Mouse (Mus musculus) neutrophil, adult 59 days (primary cell): ENCODE measurements around the gene Cldn7. TPM values are rescaled to one million over a fixed set of nuclear protein-coding genes. Genes with fewer than 3 reads are reported as not detected.

ENCODE experiments used
- total RNA-seq, 2 experiments: library from RNA; stranded (reverse); gene quantifications; 1 replicate in 1 of 2; 2 replicates in 1 of 2; pipeline ENCODE4 v1.2.4; 2023

The Cldn7 gene
- not detected for total RNA-seq

DNA sequence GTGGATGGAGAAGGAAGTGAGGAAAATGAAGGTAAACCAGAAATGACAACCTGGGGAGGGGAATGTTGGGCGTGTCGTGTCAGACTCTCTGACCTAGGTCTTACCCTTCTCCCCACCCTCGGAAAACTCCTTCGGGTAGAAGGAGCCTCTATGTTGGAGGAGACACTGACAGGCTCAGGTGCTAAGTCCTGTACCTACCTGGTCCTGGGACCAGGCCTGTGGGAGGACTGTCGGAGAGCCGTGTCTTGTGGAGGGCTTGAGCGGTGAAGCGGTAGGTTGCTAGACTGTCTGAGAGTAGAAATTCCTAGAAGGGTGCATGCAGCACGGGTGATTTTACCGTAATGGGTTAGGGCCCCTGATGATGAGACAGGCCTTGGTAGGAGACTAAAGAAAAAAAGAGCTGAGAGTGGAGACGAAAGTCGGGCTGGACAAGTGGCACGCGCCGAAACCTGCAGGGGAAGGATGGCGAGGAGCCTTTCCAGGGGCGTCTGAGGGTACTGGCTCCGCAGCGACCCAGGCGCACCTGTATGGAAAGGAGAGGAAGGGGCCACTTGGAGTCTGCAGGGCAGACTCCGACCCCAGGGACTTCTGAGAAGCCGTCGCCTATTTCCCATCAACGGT, at the start of gene Cldn7:
Gene Cldn7, plus strand, starts transcription at position 130 of the 621 bp plus-strand sequence.

DNA sequence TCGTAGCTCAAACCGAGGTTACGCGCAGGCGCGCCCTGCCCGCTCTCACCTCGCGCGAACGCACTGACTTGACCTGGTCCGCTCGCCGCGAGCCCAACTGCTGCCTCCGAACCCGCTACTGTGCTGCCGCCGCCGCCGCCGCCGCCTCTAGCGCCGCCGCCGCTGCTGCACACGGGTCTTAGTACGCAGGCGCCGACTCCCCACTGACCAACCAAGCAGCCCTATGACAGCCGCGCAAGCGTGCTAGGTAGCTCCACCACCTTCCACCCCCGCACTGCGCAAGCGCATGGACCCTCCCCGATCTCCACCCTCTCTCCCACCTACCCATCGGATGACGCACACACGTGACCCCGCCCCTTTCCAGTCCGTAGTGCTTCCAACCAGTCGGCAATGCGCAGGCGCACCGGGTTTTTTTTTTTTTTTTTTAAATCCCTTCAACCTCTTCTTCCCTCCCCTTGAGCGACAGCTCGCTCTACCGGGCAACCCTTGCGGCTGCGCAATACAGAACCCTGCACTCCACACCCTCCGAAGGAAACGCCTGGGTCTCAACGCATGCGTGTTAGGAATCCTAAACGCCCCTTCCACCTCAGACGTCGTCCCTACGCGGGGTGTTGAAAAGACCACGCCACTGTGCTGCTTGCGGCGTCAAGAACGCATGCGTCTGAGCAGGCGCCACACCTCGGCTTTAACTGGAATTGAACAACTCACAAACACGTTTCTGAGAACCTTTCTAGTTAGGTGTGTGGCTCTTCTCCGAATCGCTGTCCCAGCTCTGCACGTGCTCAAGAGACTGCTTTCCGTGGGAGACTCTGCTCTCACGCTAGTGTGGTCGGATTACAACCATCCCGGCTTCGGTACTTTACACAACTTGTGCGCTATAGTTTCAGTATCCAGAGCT, 43.2 kb upstream of the Cldn7 start, which contains the start of gene Eif5a:
Gene Eif5a, minus strand, starts transcription at position 845 of the 898 bp plus-strand sequence.

GRCm38 (mm10) chr11:69935137-69935879, 29.3 kb upstream of the Cldn7 start, which contains the start of gene Ybx2:
Gene Ybx2 (plus strand): TSS chr11:69935796.

DNA sequence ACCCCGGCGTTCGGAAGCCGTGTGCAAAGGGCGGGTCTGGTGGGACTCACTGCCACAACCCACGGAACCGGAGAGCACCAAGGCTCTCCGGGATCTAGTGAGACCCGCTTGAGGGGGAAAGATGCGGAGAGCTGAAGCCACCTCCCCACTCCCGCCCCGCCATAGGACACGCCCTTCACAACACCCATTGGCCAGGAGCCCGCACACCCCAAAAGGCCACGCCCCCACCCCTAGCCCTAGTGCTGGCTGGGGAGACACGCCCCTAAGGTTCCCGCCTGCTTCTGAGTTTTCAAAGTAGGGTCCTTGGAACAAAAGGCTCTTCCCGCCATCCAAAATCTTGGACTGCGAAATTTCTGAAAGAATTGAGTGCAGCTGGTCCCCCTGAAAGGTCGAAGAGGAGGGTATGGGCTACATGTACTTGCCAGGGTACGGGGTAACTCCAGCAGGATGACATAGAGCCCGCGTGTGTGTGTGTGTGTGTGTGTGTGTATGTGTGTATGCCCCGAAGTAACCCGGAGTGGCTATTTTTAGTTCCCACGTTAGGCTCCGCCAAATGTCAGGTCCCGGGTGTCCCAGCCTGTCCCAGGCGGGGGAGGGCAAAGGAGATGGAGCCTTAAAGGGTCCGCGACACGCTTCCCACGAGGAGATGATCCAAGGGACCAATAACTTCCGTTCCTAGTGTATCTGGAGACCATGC, 16.4 kb upstream of the Cldn7 start, which contains the start of gene Slc2a4:
Gene Slc2a4, minus strand, starts transcription at position 123 of the 697 bp plus-strand sequence.

GRCm38 (mm10) chr11:69981141-69981762, 16.7 kb downstream of the Cldn7 start, which contains the start of gene Ctdnep1:
Gene Ctdnep1 (plus strand): TSS chr11:69981156.

GRCm38 (mm10) chr11:69982225-69982624, 17.6 kb downstream of the Cldn7 start, which contains the start of gene Elp5:
Gene Elp5 (minus strand): TSS chr11:69982517.

DNA sequence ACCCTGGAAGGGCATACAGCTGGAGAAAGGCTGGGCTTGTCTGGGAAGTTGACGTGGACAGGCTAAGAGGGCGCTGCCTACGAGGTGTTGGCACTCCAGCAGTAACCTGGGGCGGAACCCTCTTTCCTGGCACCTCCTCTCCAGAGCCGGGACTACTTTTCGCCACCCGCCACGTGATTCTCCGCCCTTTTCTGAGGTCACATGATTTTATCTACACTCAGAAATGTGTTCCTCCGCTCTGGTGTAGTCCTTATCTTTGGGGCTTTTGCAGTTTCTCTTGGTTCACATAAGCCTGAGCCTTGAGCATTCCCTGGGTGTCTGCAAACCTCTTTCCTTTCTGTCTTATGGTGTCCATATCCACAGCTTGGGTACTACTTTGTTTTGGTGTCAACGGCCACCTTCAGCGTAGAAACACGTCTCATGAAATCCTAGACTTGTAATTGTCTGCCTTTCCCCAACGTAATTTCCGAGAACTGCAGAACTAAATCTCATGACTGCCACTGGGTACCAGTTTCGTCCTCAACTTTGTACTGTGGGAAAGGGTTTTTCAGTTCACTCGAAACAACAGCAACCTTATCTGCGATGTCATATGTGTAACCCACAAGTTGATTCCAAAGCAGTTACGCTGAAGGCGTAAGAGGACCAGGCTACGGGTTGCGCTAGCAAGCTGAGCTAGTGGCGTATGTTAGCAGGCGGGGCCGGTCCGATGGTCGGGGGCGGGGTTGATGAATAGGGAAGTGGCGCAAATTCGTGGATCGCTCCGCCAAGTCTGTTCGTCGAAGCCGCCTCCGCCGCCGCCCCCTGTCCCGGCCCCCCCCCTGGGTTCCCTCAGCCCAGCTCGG, 26.5 kb downstream of the Cldn7 start, which contains the start of gene Gabarap:
Gene Gabarap, plus strand, starts transcription at position 294 of the 842 bp plus-strand sequence.

GRCm38 (mm10) chr11:69995391-69995960, 30.9 kb downstream of the Cldn7 start, which contains the start of gene Phf23:
Gene Phf23 (plus strand): TSS chr11:69995777.

DNA sequence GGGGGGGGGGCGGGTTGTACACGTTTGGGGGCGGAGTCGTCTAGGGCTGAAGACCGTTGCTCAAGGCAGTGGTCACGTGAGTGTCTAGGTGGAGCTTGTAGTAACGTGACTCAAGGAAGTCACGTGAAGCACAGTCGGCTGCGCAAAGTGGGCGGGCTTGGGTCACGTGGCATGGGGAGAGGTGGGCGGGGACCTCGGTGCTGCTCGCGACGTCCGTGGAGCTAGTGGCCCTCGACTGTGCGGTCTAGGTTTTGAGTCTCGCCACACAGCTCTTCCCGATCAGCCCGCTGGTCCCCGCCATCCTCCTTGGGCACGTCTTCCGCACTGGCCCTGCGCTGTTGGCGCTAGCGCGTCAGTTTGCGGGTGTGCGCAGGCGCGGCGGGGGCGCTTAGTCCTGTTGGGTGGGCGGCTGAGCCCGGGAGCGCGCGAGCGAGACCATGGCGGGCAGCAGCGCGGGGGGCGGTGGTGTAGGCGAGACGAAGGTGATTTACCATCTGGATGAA, 35.9 kb downstream of the Cldn7 start, which contains the start of gene Dvl2:
Gene Dvl2, plus strand, starts transcription at position 200 of the 503 bp plus-strand sequence.

DNA sequence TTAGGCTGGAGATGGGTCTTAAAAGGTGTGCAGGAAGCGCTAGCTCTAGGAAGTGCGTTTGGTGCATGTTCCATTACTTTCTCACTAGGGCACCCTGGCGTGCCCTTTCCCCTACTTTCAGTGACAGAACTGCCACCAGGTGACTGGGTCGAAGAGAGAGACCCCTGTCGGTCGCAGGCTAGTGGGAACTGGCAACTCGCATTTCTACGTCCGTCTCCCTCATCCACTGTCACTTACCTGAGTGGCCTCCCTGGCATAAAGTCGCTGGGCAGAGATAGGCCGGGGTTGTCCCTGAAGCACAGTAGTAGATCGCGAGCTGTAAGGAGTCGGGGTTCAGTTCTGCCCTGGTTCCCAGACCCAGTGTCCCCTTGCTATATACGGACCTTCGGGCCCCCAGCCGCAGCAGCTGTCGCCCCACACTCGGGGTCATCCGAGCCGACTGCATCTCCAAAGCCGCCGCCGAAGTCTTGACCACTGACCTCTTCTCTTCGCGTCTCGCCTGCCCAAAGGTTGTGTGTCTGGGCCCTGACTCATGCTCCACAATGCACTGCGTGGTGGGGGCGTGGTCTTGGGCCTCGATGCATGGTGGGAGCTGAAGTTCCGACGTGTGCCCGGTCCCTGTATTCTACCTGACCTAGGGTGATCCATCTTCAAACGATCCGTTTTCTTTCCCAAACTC, 50.4 kb downstream of the Cldn7 start, which contains the start of gene Acadvl:
Gene Acadvl, minus strand, starts transcription at position 532 of the 679 bp plus-strand sequence.

DNA sequence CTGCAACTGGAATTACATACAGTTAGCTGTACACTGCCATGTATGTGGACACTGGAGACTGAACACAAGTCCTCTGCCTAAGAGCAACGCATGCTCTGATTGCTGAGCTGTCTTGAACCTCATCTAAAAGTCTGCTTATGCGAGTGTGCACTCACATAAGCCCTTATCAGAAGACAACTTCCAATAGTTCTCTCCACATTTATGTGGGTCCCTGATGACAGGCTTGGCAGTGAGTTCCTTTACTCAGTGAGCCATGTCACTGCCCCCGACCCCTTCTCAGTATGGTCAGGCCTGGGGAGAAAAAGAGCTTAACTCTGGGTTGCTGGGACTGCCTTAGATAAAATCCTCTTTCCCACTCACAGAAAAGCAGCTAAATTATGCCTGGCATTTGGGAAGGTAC, 52.1 kb downstream of the Cldn7 start, which contains the start of gene Dlg4:
Gene Dlg4, plus strand, starts transcription at position 274 of the 400 bp plus-strand sequence.

Other genes with a start within 250 kb of the Cldn7 start
- gene Polr2a, start 206.1 kb upstream of the Cldn7 start, total RNA-seq: 10 to 100 TPM; 81.5 to 86.5 TPM
- gene Slc35g3, start 202.8 kb upstream of the Cldn7 start, total RNA-seq: not detected
- gene Zbtb4, start 198.9 kb upstream of the Cldn7 start, total RNA-seq: 1 to 10 TPM; 2.8 to 2.9 TPM
- 1 to 10 TPM in 1 of 2 experiments, under 1 TPM in 1; 0.86 to 1.8 TPM for gene Chrnb1, start 168.8 kb upstream of the Cldn7 start, total RNA-seq
- gene Fgf11, start 162.9 kb upstream of the Cldn7 start, total RNA-seq: under 1 TPM in 1 of 2 experiments, not detected in 1; 0.11 TPM
- gene Tmem102, start 159.2 kb upstream of the Cldn7 start, total RNA-seq: not detected
- not detected for gene Gm39566, start 149.5 kb upstream of the Cldn7 start, total RNA-seq
- gene Spem2, start 146.3 kb upstream of the Cldn7 start, total RNA-seq: not detected
- gene Spem1, start 142.6 kb upstream of the Cldn7 start, total RNA-seq: not detected
- gene Nlgn2, start 127.0 kb upstream of the Cldn7 start, total RNA-seq: 1 to 10 TPM; 1.5 to 1.8 TPM
- 100 to 1,000 TPM in 1 of 2 experiments, 10 to 100 TPM in 1; 99.9 to 101 TPM for gene Tmem256, start 126.3 kb upstream of the Cldn7 start, total RNA-seq
- 10 to 100 TPM; 34.4 to 38.0 TPM for gene Plscr3, start 118.4 kb upstream of the Cldn7 start, total RNA-seq
- not detected for gene Tnk1, start 106.0 kb upstream of the Cldn7 start, total RNA-seq
- not detected for gene Tmem95, start 86.8 kb upstream of the Cldn7 start, total RNA-seq
- gene Kctd11, start 83.4 kb upstream of the Cldn7 start, total RNA-seq: 1 to 10 TPM; 8.4 to 8.8 TPM
- gene Acap1, start 69.2 kb upstream of the Cldn7 start, total RNA-seq: 100 to 1,000 TPM; 261 to 285 TPM
- gene 2810408A11Rik, start 63.8 kb upstream of the Cldn7 start, total RNA-seq: 1 to 10 TPM in 1 of 2 experiments, under 1 TPM in 1; 0.95 to 1.9 TPM
- 10 to 100 TPM; 17.9 to 18.5 TPM for gene Neurl4, start 63.7 kb upstream of the Cldn7 start, total RNA-seq
- 10 to 100 TPM; 75.4 to 79.7 TPM for gene Gps2, start 50.9 kb upstream of the Cldn7 start, total RNA-seq
- 100 to 1,000 TPM; 498 to 503 TPM for gene Eif5a, start 42.8 kb upstream of the Cldn7 start, total RNA-seq
- not detected for gene Ybx2, start 29.0 kb upstream of the Cldn7 start, total RNA-seq
- under 1 TPM; 0.55 to 0.60 TPM for gene Slc2a4, start 16.6 kb upstream of the Cldn7 start, total RNA-seq
- 10 to 100 TPM; 65.2 to 68.4 TPM for gene Ctdnep1, start 16.4 kb downstream of the Cldn7 start, total RNA-seq
- gene Elp5, start 17.7 kb downstream of the Cldn7 start, total RNA-seq: 10 to 100 TPM; 25.3 to 27.8 TPM
- gene Gabarap, start 26.4 kb downstream of the Cldn7 start, total RNA-seq: 100 to 1,000 TPM; 537 TPM
- gene Phf23, start 31.0 kb downstream of the Cldn7 start, total RNA-seq: 10 to 100 TPM; 43.3 to 47.1 TPM
- gene Dvl2, start 35.8 kb downstream of the Cldn7 start, total RNA-seq: 10 to 100 TPM; 17.5 to 21.4 TPM
- 10 to 100 TPM; 34.6 to 40.2 TPM for gene Acadvl, start 50.6 kb downstream of the Cldn7 start, total RNA-seq
- gene Dlg4, start 52.2 kb downstream of the Cldn7 start, total RNA-seq: 1 to 10 TPM; 5.7 to 6.7 TPM
- not detected for gene Asgr1, start 89.3 kb downstream of the Cldn7 start, total RNA-seq
- gene Asgr2, start 127.9 kb downstream of the Cldn7 start, total RNA-seq: under 1 TPM in 1 of 2 experiments, not detected in 1; 0.42 TPM
- 10 to 100 TPM; 11.4 to 12.2 TPM for gene Mgl2, start 165.6 kb downstream of the Cldn7 start, total RNA-seq
- gene Clec10a, start 191.4 kb downstream of the Cldn7 start, total RNA-seq: 10 to 100 TPM; 13.5 to 18.3 TPM
- gene Slc16a11, start 248.0 kb downstream of the Cldn7 start, total RNA-seq: not detected